Mouse (Mus musculus) embryonic fibroblast, embryonic 13.5 days (primary cell): Measurements from ENCODE around the gene Adgre5.

Experiments used
- CTCF ChIP-seq: IDR thresholded peaks from 2 replicates; pipeline ENCODE4 v1.5.1; 2011; ENCODE audit warnings: mild to moderate bottlenecking, control low read depth, low read length, moderate library complexity, borderline replicate concordance; ENCODE audit not compliant: insufficient read depth
- POLR2A ChIP-seq: IDR thresholded peaks from 2 replicates; pipeline ENCODE4 v1.6.1; 2011; ENCODE audit warnings: low read depth, mild to moderate bottlenecking, control low read depth, low read length, moderate library complexity

- TF ChIP-seq POLR2A (no peak), CTCF (no peak)
These were observed 18.5 kb downstream of the Adgre5 start for GRCm38 (mm10) chr8:83722631-83723030.
